Mouse (Mus musculus): ENCODE results near the gene Nrbp1.

Nrbp1 gene

GRCm38 (mm10) chr5:31240637-31241521 is at the start of gene Nrbp1, which contains the start of gene Gm9970:
Gene Nrbp1 (plus strand): TSS chr5:31240864.
Gene Gm9970 (minus strand): TSS chr5:31241232.
- DNase-seq (ENCODE audit: low spot score) = peak; percentile 95

GRCm38 (mm10) chr5:31192045-31192938 is 48.4 kb upstream of the Nrbp1 start:
- DNase-seq (ENCODE audit: low spot score) = no peak

GRCm38 (mm10) chr5:31192939-31193630 is 47.6 kb upstream of the Nrbp1 start, which contains the start of the genes Snx17 and Eif2b4:
Gene Snx17 (plus strand): TSS chr5:31193227.
Gene Eif2b4 (minus strand): TSS chr5:31193430.
- DNase-seq (ENCODE audit: low spot score) = peak; percentile 99

GRCm38 (mm10) chr5:31193631-31194281 is 46.9 kb upstream of the Nrbp1 start:
- DNase-seq (ENCODE audit: low spot score) = no peak

DNA sequence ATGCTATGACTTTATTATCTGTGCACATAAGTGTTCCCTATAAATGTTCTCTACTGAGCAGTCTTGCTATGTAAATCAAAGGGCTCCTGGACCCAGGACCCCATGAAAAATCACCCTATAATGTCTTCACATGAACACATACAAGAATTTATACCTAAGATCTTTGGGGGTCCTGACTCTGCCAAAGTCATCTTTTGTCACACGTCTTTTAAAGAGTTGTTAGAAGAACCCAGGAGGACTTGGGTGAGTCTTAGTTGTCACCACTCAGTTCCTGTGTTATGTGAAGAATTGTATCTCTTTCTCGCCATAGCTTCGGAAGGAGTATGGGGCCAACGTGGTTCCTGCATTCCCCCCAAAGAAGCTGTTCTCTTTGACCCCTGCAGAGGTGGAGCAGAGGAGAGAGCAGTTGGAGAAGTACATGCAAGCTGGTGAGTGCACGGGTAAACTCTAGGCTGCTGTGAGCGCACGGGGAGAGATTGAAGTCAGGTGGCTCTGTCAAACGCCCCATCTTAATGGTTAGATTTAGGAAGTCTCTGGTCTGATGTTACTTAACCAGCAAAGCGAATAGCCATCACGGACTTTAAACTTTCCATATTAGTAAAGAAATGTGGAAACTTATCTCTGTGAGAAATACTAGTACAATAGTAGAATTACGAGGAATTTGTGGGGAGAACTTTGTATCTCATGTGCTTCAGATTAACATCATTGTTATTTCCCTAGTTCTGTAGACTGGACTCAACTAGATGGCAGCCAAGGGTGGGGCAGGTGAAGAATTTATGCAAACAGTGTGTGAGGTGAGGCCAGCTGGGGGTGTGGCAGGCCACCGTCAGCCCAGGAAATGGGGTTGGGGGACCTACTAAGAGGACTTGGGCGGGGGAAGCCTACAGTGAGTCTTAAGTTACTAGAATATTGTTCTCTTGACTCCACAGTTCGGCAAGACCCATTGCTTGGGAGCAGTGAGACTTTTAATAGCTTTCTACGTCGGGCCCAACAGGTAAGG is 45.9 kb upstream of the Nrbp1 start:
- DNase-seq (ENCODE audit: low spot score) = no peak

DNA sequence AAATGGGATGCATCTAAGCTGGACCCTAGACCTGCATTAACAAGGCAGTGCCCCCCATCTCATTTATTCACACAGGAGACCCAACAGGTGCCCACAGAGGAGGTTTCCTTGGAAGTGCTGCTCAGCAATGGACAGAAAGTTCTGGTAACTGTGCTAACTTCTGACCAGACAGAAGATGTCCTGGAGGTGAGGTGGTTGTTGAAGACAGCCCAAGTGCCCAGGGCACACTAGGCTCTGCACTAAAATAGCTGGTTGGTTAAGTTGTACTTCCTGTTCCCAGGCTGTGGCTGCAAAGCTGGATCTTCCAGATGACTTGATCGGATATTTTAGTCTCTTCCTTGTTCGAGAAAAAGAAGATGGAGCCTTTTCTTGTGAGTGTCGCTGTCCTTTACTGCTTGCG is 45.0 kb upstream of the Nrbp1 start:
- no peak for DNase-seq (ENCODE audit: low spot score)

DNA sequence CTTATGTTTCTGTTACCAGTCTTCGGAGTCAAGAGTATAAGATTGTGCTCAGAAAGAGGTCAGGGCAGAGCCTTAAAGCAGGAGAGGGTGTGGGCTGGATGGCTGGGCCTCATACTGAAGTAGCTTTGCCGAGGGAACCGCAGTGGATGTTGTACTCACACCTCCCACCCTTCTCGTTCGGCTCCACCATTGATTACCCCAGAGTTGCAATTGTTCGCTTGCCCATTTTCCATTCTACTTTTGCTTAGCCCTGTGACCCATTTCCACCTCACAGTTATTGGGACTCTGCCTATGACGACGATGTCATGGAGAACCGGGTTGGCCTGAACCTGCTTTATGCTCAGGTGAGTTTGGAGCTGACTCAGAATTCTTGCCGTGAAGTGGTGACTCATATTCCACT is 44.5 kb upstream of the Nrbp1 start:
- no peak for DNase-seq (ENCODE audit: low spot score)

- DNase-seq (ENCODE audit: low spot score) = no peak
Observed at GRCm38 (mm10) chr5:31197072-31197471, 43.6 kb upstream of the Nrbp1 start.

DNA sequence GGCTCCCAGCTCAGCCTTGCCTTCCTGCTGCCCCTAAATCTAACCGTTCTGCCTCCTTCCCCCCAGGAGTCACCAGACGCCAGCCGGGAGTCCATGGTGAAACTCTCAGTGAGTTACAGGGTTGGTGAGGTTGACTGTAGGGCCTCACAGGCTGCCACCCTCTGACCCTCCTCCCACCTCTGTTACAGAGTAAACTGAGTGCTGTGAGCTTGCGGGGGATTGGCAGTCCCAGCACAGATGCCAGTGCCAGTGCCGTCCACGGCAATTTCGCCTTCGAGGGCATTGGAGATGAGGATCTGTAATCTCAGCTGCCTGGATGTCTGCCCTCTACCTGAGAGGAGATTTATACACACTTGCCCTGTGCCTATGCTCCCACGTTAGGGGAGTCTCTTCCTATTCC is 42.5 kb upstream of the Nrbp1 start:
- no peak for DNase-seq (ENCODE audit: low spot score)

DNA sequence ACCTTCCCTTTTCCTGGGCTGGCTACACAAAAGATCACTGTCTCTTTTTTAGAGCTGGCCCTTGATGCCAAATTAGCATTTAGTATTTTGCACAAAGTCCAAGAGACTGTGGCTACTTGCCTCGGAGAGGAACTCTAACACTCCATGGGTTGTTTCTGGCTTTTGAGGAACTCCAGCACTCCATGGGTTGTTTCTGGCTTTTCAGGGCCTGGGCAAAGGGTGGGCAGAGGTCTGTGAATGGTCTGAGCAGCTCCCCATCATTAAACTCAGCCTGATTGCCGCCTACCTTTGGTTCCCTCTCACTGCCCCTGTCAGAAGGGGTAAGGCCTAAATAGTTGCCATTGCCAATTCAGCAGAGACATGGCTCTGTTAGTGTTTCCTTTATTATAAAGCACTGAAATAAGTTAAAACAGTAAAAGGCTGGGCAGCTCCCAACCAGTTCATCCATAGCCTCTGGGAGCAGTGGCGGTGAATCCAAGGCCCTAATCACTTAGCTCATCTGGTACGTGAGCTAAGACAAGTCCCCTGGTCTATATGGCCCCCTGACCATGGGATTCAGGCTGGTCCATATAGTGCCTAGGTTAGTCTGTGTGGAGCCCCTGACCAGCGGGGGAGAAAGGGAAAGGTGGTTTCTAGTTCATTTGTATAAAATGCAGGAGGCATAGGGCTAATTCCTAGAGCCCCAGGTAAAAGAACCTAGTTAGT is 41.9 kb upstream of the Nrbp1 start:
- no peak for DNase-seq (ENCODE audit: low spot score)

DNA sequence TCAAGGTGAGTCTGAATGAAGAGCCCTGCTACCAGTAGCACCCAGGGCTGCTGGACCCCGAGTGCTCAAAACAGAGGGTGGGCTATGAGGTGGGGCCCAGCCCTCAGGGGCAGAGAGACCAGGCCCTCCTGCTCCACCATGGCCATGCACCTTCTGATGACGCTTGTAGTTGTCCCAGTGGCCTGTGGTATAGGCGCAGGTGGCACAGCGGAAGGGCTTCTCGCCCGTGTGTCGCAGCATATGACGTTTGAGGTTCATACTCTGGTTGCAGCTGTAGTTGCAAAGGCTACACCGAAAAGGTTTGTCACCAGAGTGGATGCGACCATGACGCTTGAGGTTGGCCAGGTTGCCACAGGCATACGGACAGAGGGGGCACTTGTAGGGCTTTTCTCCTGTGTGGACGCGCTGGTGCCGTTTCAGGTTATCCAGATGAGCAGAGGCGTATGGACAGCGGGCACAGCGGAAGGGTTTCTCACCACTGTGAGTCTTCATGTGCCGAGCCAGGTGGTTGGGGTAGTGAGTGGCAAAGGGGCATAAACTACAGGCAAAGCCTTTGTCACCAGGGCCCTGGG is 41.3 kb upstream of the Nrbp1 start:
- DNase-seq (ENCODE audit: low spot score) = no peak

GRCm38 (mm10) chr5:31199893-31200292 is 40.8 kb upstream of the Nrbp1 start:
- no peak for DNase-seq (ENCODE audit: low spot score)

- no peak for DNase-seq (ENCODE audit: low spot score)
Observed at GRCm38 (mm10) chr5:31200327-31200768, 40.3 kb upstream of the Nrbp1 start.

DNA sequence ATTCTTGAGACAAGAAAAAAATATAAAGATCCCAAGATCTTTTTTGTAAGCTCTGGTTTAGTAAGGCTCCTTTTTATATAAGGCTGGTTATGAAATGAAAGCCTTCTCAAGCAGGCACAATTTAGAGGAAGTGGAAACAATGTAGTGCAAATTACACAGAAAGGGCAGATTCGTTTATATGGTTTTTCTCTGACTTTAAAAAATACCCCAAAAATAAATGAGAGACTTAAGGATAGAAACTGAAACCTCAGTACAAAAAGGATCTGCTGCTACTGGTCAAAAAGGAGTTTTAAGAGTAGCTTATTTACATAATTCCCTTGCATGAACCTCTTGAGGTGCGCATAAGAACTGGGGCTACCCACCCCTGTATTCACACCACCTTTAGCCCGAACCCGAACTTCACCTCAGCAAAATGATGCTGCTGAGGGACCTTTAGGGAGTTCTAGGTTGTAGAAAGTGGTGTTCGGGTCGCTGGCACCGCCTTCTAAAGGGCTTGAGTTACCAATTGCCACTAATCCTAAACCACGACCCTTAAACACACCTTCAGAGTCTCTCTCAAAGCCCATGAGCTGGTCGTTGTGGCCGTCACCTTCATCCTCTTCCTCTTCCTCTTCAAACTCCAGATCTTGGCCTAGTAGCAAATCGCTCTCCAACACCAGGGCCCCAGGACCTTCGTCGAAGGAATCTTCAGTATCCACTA is 39.5 kb upstream of the Nrbp1 start:
- DNase-seq (ENCODE audit: low spot score) = no peak

DNA sequence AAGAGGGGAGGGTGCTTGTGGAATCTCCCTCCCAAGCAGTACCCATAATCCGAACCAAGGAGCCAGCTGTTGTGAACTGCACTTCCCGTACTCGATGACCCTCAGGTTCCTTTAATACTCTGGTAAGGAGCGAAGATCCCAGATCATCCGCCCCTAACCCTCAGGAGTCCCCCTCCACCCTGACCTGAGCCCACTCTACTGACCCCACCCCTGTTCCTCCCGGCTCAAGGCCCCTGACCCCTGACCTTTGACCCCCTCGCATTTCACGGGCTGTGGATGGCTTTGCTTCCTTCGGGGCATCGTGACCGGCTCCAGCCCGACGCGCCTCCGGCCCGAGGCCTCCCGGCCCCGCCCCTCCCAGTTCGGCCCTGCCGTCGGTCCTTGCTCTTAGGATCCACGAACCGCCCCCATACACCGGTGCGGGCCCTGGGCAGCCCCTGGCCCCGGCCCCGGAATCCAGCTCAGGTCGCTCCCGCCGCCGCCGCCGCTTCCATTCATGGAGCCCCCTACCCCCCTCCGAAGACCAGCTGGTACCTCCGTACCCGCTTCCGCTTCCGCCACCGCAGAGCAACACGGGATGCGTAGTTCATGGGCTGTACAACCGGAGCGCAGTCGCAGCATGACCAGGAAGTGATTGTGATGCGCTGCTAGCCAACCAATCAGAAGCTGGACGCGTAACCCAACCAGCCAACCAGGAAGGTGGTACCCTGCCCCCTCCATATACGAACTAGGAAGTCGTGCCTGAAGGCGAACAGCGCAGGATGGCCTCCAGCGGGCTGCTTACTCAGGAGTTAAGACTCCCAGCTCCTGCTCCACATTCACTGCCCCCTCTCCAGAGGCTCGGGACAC is 38.7 kb upstream of the Nrbp1 start, which contains the start of gene Zfp513:
Gene Zfp513, minus strand, starts transcription at position 562 of the 849 bp plus-strand sequence.
- peak; percentile 98 for DNase-seq (ENCODE audit: low spot score)

DNA sequence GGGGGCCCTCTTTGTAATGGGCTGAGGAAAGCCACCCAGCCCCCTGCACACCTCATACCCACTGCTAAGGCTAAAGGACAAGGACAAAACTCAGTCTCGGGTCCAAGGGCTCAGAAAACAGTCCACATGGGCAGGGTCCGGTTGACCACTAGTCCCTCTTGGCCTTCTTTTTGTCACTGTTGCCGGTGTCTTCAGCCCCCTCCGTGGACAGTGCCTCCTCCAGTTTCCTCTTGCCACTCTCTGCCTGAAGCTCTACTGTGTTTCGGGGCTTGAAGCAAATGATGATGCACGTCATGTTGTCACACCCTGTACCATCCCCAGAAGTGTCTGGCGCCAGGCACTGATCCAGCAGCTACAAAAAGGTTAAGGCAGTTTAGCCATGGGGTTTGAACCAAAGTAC is 37.7 kb upstream of the Nrbp1 start:
- DNase-seq (ENCODE audit: low spot score) = no peak

DNA sequence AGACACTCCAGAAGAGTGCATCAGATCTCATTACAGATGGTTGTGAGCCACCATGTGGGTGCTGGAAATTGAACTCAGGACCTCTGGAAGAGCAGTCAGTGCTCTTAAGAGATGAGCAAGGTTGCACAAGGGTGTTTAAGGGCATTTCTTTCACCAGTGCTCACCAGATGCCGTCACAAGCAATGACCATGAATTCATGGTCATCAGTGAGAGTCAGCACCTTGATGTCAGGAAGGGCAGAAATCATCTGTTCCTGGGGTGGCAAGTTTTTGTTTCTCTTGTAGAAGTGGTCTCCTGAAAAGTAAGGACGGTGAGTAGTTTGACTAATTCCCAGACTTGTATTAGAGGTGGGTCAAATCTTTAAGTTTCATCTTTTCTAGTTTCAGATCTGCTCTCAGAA is 36.8 kb upstream of the Nrbp1 start:
- DNase-seq (ENCODE audit: low spot score) = no peak

- no peak for DNase-seq (ENCODE audit: low spot score)
Observed at GRCm38 (mm10) chr5:31204421-31204820, 36.2 kb upstream of the Nrbp1 start.
